Mouse (Mus musculus) liver, embryonic 12.5 days (tissue): Measurements from ENCODE around the gene Arhgef11. TPM values are rescaled to one million over a fixed set of nuclear protein-coding genes. Genes with fewer than 3 reads are reported as not detected.
"Not testable (repeated sequence)": the region's sequence is repeated elsewhere in the genome, so short reads cannot be mapped to it uniquely, and the experiment has no call there.

Experiments used
- ATAC-seq: fragments of 200-750 bp; cut with Nextera tagmentation; 2 replicates; pipeline ENCODE4 v1.8.0; 2017; ENCODE audit warnings: moderate number of reproducible peaks, mild to moderate bottlenecking, moderate library complexity
- H3K27ac ChIP-seq: fragments of 300-500 bp; sonication (generic); 2 replicates; pipeline ENCODE4 v1.5.1; 2016; ENCODE audit warnings: mild to moderate bottlenecking
- H3K27me3 ChIP-seq: fragments of 300-500 bp; sonication (generic); replicated peaks from 2 replicates; pipeline ENCODE4 v1.6.1; 2016; ENCODE audit warnings: mild to moderate bottlenecking, moderate library complexity
- H3K36me3 ChIP-seq: fragments of 300-500 bp; sonication (generic); 2 replicates; pipeline ENCODE4 v1.6.1; 2016; ENCODE audit warnings: mild to moderate bottlenecking, moderate library complexity
- H3K4me1 ChIP-seq: fragments of 300-500 bp; sonication (generic); 2 replicates; pipeline ENCODE4 v1.6.1; 2016
- H3K4me2 ChIP-seq: fragments of 300-500 bp; sonication (generic); 2 replicates; pipeline ENCODE4 v1.6.1; 2016; ENCODE audit warnings: mild to moderate bottlenecking, moderate library complexity
- H3K4me3 ChIP-seq: fragments of 300-500 bp; sonication (generic); 2 replicates; pipeline ENCODE4 v1.5.1; 2016; ENCODE audit warnings: mild to moderate bottlenecking, moderate library complexity
- H3K9ac ChIP-seq: fragments of 300-500 bp; sonication (generic); 2 replicates; pipeline ENCODE4 v1.6.1; 2016; ENCODE audit warnings: mild to moderate bottlenecking, moderate library complexity
- H3K9me3 ChIP-seq: fragments of 300-500 bp; sonication (generic); replicated peaks from 2 replicates; pipeline ENCODE4 v1.6.1; 2016; ENCODE audit warnings: mild to moderate bottlenecking, moderate library complexity
- WGBS: fragments of 180-500 bp; shearing (Covaris S2); methylation state at CpG from one replicate; pipeline ENCODE4 v1.1.7; 2016; ENCODE audit not compliant: insufficient replicate concordance; 5-methylcytosine and 5-hydroxymethylcytosine counted together
- polyA plus RNA-seq: library from polyadenylated mRNA; unstranded; fragments of >200 nt; fragmentation: Nextera tagmentation; extraction: Ambion mirVana; gene quantifications from 2 replicates; pipeline ENCODE4 v1.2.1, GENCODE M21; 2016

Gene Arhgef11
- polyA plus RNA-seq, result 4.2 and 4.9 TPM in 2 replicates

GRCm38 (mm10) chr3:87616957-87617810 lies at the start of gene Arhgef11:
Gene Arhgef11 (plus strand): TSS chr3:87617559.
- ATAC-seq, result peak; percentile 91

GRCm38 (mm10) chr3:87568681-87569080 lies 48.7 kb upstream of the Arhgef11 start:
- Histone ChIP-seq H3K27me3 (no peaks in the 10 kb centered on the region), H3K27ac (no peak overlapping the region), H3K9ac (no peak overlapping the region), H3K4me2 (no peak overlapping the region), H3K4me1 (0 out of 2 replicates have a peak, but pooled peaks cover 3% of the 10 kb centered on the region), H3K9me3 (no peaks in the 10 kb centered on the region), H3K4me3 (no peak overlapping the region), H3K36me3 (no peaks in the 10 kb centered on the region)
- WGBS, result 80% methylated on average over 5 of the region's 5 CpGs
- no peak for ATAC-seq

More at GRCm38 (mm10) chr3:87616957-87617810, at the start of gene Arhgef11:
- H3K9ac ChIP-seq, result peak within 1 kb of the TSS; percentile 82
- H3K4me3 ChIP-seq, result peak within 1 kb of the TSS; percentile 77
- H3K27ac ChIP-seq, result peak within 1 kb of the TSS; percentile 76
- under 1% methylated on average over 71 of the region's 101 CpGs for WGBS
- H3K4me2 ChIP-seq, result peak within 1 kb of the TSS; percentile 88
- no peaks in the 10 kb centered on the region for H3K9me3 ChIP-seq
- peaks cover 26% of the 10 kb centered on the region for H3K27me3 ChIP-seq
- peaks cover 34% of the 10 kb centered on the region for H3K4me1 ChIP-seq
- no peaks in the 10 kb centered on the region for H3K36me3 ChIP-seq

DNA sequence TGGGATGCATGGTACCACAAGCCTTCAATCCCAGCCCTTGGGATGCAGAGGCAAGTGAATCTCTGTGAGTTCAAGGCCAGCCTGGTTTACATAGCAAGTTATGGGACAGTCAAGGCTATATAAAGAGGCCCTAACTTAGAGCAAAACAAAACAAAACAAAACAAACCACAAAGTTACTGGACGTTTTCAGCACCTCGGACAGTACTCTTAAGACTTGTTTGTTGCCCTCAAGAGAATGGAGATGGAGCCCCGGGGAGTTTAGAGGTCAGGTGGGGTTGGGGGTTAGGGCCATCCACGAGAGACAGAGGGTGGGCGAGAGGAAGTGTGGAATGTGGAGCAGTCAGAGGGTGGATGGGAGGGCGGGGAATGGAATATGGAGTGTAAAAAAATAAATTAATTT lies 41.6 kb upstream of the Arhgef11 start:
- 25% methylated on average over 6 of the region's 6 CpGs for WGBS
- Histone ChIP-seq H3K4me2 (no peak overlapping the region), H3K9ac (no peak overlapping the region)

GRCm38 (mm10) chr3:87582259-87582658 lies 35.1 kb upstream of the Arhgef11 start:
- H3K4me2 ChIP-seq, result no peak overlapping the region
- no peak overlapping the region for H3K9ac ChIP-seq
- WGBS, result 60% methylated on average over 4 of the region's 4 CpGs
- no peak overlapping the region for H3K27ac ChIP-seq
- no peaks in the 10 kb centered on the region for H3K27me3 ChIP-seq
- 0 out of 2 replicates have a peak, but pooled peaks cover 10% of the 10 kb centered on the region for H3K9me3 ChIP-seq
- ATAC-seq, result no peak
- H3K4me1 ChIP-seq, result no peaks in the 10 kb centered on the region
- no peak overlapping the region for H3K4me3 ChIP-seq
- H3K36me3 ChIP-seq, result no peaks in the 10 kb centered on the region

More for the DNA sequence above, 41.6 kb upstream of the Arhgef11 start:
- Histone ChIP-seq H3K4me3 (no peak overlapping the region), H3K27ac (no peak overlapping the region), H3K4me1 (no peaks in the 10 kb centered on the region), H3K27me3 (no peaks in the 10 kb centered on the region), H3K9me3 (0 out of 2 replicates have a peak, but pooled peaks cover under 1% of the 10 kb centered on the region), H3K36me3 (no peaks in the 10 kb centered on the region)
- no peak for ATAC-seq

DNA sequence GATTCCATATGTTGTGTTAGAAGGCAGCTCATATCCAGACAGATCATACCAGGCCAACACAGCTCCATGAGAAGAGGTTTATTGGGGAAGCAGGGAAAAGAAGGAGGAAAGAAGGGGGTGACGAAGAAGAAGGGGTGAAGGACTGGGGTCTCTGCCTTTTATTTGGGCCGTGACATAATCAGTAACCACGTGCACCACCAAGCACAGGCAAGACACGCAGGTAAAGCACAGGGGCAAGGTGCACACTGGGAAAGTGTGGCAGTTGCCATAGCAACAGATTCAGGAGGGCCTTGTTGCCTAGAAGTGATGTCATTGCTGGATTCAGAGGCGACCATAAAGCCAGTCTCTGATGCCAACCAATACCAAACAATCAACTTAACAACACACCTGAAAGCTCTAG lies 23.6 kb upstream of the Arhgef11 start:
- ATAC-seq, result no peak
- 38% methylated on average over 5 of the region's 5 CpGs for WGBS
- no peaks in the 10 kb centered on the region for H3K36me3 ChIP-seq

GRCm38 (mm10) chr3:87595328-87595727 lies 22.0 kb upstream of the Arhgef11 start:
- not testable (repeated sequence) for H3K4me3 ChIP-seq, H3K9me3 ChIP-seq, H3K27me3 ChIP-seq, H3K9ac ChIP-seq, H3K4me1 ChIP-seq, H3K27ac ChIP-seq, H3K4me2 ChIP-seq, H3K36me3 ChIP-seq
- peak; percentile 68; the same call in 1 of the 2 replicates for ATAC-seq
- 48% methylated on average over 4 of the region's 4 CpGs for WGBS

More for the DNA sequence above, 23.6 kb upstream of the Arhgef11 start:
- no peaks in the 10 kb centered on the region for H3K27me3 ChIP-seq
- no peak overlapping the region for H3K4me2 ChIP-seq
- H3K9me3 ChIP-seq, result no peaks in the 10 kb centered on the region
- no peak overlapping the region for H3K9ac ChIP-seq
- H3K27ac ChIP-seq, result no peak overlapping the region
- no peaks in the 10 kb centered on the region for H3K4me1 ChIP-seq
- H3K4me3 ChIP-seq, result no peak overlapping the region

DNA sequence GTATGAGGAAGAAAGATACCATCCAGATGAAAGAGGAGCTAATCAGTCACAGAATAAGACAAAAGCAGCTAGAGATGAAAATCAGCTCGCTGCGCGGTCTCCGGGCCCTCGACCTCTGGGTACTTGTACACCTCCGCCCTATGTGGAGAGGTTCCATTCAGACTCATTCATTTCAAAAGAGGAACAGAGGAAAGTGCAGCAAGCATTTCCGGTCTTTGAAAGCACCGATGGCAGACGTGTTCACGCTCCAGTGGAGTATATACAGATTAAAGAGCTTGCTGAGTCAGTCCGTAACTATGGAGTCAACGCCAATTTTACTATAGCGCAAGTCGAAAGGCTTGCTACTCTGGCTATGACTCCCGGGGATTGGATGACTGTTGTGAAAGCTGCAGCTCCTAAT lies 16.3 kb upstream of the Arhgef11 start:
- not testable (repeated sequence) for H3K27ac ChIP-seq, H3K4me2 ChIP-seq, H3K9ac ChIP-seq, ATAC-seq, H3K4me3 ChIP-seq, H3K36me3 ChIP-seq, H3K27me3 ChIP-seq, H3K4me1 ChIP-seq
- WGBS, result 87% methylated on average over 15 of the region's 15 CpGs
- peaks cover 26% of the 10 kb centered on the region for H3K9me3 ChIP-seq

GRCm38 (mm10) chr3:87616354-87616753 lies 1.0 kb upstream of the Arhgef11 start:
- Histone ChIP-seq H3K36me3 (no peaks in the 10 kb centered on the region), H3K27me3 (peaks cover 26% of the 10 kb centered on the region), H3K27ac (no peak overlapping the region), H3K9me3 (no peaks in the 10 kb centered on the region), H3K9ac (no peak overlapping the region), H3K4me2 (peak overlapping the region; percentile 88; the same call in 1 of the 2 replicates), H3K4me3 (no peak overlapping the region), H3K4me1 (peaks cover 34% of the 10 kb centered on the region)
- WGBS, result 59% methylated on average over 4 of the region's 4 CpGs
- ATAC-seq, result no peak

DNA sequence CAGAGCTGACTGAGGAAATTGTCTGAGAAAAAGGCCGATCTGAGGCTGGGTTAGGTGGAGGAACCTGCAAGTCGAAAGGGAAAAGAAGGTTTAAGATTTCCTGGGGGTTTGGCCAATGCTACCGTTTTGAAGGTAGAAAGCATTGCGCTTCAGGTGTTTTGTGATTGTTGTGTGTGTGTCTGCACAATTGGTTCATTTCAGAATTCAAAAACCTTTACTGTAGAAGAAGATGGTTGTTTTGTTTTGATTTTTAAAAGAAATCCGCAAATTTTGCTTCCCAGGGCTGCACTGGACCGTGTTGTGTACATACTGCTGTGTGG lies 412 bp downstream of the Arhgef11 start:
- peak overlapping the region; percentile 82 for H3K9ac ChIP-seq
- H3K27me3 ChIP-seq, result peaks cover 26% of the 10 kb centered on the region
- peaks cover 34% of the 10 kb centered on the region for H3K4me1 ChIP-seq
- WGBS, result under 1% methylated on average over 6 of the region's 6 CpGs
- H3K27ac ChIP-seq, result peak overlapping the region; percentile 76
- ATAC-seq, result no peak
- no peaks in the 10 kb centered on the region for H3K9me3 ChIP-seq
- peak overlapping the region; percentile 88 for H3K4me2 ChIP-seq
- peak overlapping the region; percentile 77 for H3K4me3 ChIP-seq
- no peaks in the 10 kb centered on the region for H3K36me3 ChIP-seq

- H3K4me3 ChIP-seq, result peak overlapping the region; percentile 77
- no peak for ATAC-seq
- peak overlapping the region; percentile 76; the same call in 1 of the 2 replicates for H3K27ac ChIP-seq
- H3K4me1 ChIP-seq, result peaks cover 34% of the 10 kb centered on the region
- H3K4me2 ChIP-seq, result peak overlapping the region; percentile 88
- no peaks in the 10 kb centered on the region for H3K9me3 ChIP-seq
- H3K27me3 ChIP-seq, result peaks cover 26% of the 10 kb centered on the region
- no peaks in the 10 kb centered on the region for H3K36me3 ChIP-seq
- H3K9ac ChIP-seq, result peak overlapping the region; percentile 82; the same call in 1 of the 2 replicates
- WGBS, result 12% methylated on average over 3 of the region's 3 CpGs
Measured at GRCm38 (mm10) chr3:87618240-87618639, 881 bp downstream of the Arhgef11 start.

DNA sequence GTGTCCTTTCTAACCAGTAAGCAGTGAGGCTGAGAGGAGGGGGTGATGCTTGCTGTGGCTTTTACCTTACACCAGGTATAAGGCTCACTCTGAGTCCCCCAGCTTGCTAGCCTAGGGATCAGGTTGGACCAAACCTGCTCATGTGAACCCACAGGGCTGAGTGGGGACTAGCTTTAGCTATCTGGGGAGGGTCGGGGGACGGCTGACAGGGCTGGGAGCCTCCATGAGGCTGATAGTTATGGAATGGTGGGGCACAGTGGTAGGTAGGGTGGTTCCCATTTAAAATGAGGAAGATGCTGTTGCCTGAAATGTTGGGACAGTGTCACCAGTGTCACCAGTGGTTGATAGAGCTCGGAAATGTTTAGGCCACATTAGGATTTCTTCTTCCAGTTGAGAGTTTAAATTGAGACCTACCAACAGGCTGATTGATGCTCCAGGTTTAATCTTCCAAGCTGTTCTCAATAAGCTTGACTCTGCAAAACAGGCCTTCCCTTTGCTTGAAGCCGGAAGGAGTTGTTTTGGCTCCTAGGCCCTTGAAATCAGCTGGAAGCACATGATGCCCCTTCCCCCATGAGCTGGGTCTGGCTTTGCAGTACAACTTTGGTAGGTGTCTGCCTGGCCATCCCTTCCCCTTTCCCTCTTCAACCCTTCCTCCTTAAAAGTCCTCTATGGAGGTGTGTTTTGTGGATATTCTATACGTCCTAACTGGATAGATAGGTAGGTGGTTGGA lies 1.8 kb downstream of the Arhgef11 start:
- Histone ChIP-seq H3K9me3 (no peaks in the 10 kb centered on the region), H3K27me3 (peaks cover 22% of the 10 kb centered on the region), H3K9ac (no peak overlapping the region), H3K36me3 (no peaks in the 10 kb centered on the region), H3K4me1 (peaks cover 34% of the 10 kb centered on the region), H3K4me3 (peak overlapping the region; percentile 77), H3K4me2 (peak overlapping the region; percentile 88), H3K27ac (no peak overlapping the region)
- WGBS, result 61% methylated on average over 5 of the region's 5 CpGs
- no peak for ATAC-seq
